Mouse (Mus musculus) Patski (cell line): ENCODE data around the gene 6330409D20Rik. TPM values are rescaled to one million over a fixed set of nuclear protein-coding genes. Genes with fewer than 3 reads are reported as not detected.
A peak's percentile ranks its signal among the peaks of the same experiment; 100 is the strongest.

Source experiments
- ATAC-seq: fragments of 100-300 bp; one replicate; pipeline ENCODE4 v1.8.0; 2021
- CTCF ChIA-PET: fragments of 350-600 bp; sonication (Branson Sonifier 250); formaldehyde crosslinking; loops from one replicate; lab custom pipeline; 2022; ENCODE audit warnings: inconsistent platforms; lab: Charles Lee
- POLR2A ChIA-PET: fragments of 350-600 bp; sonication (Branson Sonifier 250); formaldehyde crosslinking; loops from one replicate; lab custom pipeline; 2022; ENCODE audit warnings: antibody characterized with exemption, inconsistent platforms; lab: Charles Lee
- DNase-seq: peaks from one replicate; pipeline ENCODE4 v3.0.0-alpha.2; 2011; ENCODE audit warnings: low read depth, low spot score
- H3K27me3 ChIP-seq: fragments of 371-371 bp; one replicate; pipeline ENCODE4 v1.5.1; 2021
- CTCF ChIP-seq: fragments of 100-300 bp; IDR thresholded peaks from one replicate; pipeline ENCODE4 v1.5.1; 2021
- in situ Hi-C: fragments of 300-500 bp; cut with MboI; formaldehyde crosslinking; loops from 3 replicates; pipeline ENCODE4 v1.11.1; 2018; ENCODE audit warnings: low pct_unique_long_range_greater_than_20kb, mixed read lengths
- polyA plus RNA-seq: library from polyadenylated mRNA; unstranded; gene quantifications from one replicate; pipeline ENCODE4 v1.2.3, GENCODE M21; 2021

The 6330409D20Rik gene
- polyA plus RNA-seq, 1 experiment from 2014 or later = not detected

- no peaks in the 10 kb centered on the region for H3K27me3 ChIP-seq
- DNase-seq (no peak), ATAC-seq (no peak)
- POLR2A ChIA-PET = no interaction called here
- in situ Hi-C loops = no loop called here
- no peak for TF ChIP-seq CTCF
- CTCF ChIA-PET = interaction anchor here (1.4 kb wide), 1 partner anchor 15 kb away, joined by 3 read pairs; no protein-coding TSS in a partner anchor
Measured at GRCm38 (mm10) chr2:32729547-32729946, 11.3 kb downstream of the 6330409D20Rik start.

DNA sequence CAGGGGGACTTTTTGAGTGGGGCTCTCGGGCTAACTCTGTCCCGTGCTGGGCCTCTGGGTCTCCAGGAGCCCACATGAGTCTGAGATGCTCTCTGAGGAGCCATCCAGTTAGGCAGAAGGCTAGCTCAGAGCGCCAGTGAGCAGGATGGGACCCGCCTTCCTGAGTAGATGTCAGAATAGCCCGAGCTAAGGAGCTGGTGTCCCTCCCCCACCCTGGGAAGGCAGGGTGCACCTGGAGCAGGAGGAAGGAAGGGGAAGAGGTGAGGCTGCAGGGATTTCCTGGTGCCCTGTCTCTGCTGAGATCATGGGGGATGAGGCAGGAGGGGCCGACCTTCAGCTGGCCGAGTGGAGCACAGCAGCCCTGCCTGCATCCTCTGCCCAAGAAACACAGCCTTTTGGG is 12.4 kb downstream of the 6330409D20Rik start:
- ATAC-seq (no peak), DNase-seq (no peak)
- in situ Hi-C loops = no loop called here
- ChIA-PET POLR2A (no interaction called here), CTCF (interaction anchor here (1.0 to 2.1 kb wide), 3 partner anchors 12 to 29 kb away, joined by 3 to 8 read pairs (median 3); partner anchors contain the start of gene Tor2a)
- H3K27me3 ChIP-seq = no peaks in the 10 kb centered on the region
- TF ChIP-seq CTCF = no peak

GRCm38 (mm10) chr2:32727435-32727834 is 13.4 kb downstream of the 6330409D20Rik start:
- ChIA-PET CTCF (interaction anchor here (1.0 to 2.1 kb wide), 3 partner anchors 11 to 30 kb away, joined by 3 to 8 read pairs (median 4); partner anchors contain the start of gene Tor2a), POLR2A (interaction anchor here (0.6 kb wide), 1 partner anchor 318 kb away, joined by 3 read pairs; no protein-coding TSS in a partner anchor)
- no peak for TF ChIP-seq CTCF
- in situ Hi-C loops = no loop called here
- H3K27me3 ChIP-seq = no peaks in the 10 kb centered on the region
- peak; percentile 79 for ATAC-seq
- no peak for DNase-seq

DNA sequence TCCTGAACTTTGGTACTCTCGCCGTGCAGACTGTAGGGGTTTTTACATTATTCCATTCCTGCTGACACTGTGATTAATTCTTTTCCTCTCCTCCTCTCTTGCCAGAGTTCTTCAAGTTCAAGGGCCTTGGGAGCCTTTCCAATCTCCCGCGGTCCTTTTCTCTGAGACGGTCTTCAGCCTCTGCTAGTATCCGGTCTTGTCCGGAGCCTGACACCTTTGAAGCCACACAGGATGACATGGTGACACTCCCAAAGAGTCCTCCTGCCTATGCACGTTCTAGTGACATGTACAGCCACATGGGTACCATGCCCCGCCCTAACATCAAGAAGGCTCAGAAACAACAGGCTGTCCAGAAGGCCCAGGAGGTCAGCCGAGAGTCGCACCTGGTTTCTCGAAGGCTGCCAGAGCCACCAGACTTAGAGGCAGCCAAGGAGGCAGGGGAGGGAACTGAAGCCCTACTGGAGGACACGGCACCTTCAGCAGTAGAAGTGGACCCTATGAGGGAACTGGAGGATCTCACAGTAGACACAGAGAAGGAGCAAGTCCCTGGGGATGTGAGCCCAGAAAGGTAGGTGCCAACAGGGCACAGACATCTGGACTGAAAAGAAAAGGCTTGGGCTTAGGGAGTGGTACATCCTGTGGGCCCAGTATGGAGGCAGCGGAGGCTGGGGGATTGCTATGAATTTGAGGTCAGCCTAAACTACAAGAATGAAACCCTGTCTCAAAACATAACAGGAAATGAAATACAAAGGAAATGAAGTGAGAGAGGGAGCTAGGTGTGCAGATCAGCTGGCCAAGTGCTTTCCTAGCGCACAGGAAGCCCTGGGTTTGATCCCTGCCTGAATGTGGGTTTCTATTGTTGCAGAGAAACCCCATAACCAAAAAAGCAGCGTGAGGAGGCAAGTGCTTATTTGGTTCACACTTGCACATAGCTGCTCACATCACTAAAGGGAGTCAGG is 15.7 kb downstream of the 6330409D20Rik start:
- no peaks in the 10 kb centered on the region for H3K27me3 ChIP-seq
- TF ChIP-seq CTCF = no peak
- POLR2A ChIA-PET = no interaction called here
- in situ Hi-C loops = no loop called here
- CTCF ChIA-PET = no interaction called here
- ATAC-seq (no peak), DNase-seq (no peak)

DNA sequence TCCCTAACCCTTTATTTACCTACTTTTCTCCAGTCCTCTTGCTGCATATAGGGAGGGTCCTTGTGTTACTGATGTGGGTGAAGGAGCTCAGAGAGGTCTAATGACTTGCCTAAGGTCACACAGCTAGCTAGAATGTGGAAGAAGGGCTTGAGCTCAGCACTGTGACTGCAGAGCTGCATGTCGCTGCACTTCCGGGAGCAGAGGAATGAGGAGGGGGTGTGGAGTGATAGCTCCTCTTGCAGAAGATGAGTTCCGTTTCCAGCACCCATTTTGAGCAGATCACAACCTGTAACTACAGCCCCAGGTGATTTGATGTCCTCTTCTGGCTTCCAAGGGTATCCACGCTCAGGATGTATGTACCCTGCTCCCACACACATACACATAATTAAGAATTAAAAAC is 16.7 kb downstream of the 6330409D20Rik start:
- in situ Hi-C loops = no loop called here
- no peak for ATAC-seq
- POLR2A ChIA-PET = no interaction called here
- no peaks in the 10 kb centered on the region for H3K27me3 ChIP-seq
- CTCF ChIA-PET = interaction anchor here (1.2 kb wide), 1 partner anchor 24 kb away, joined by 3 read pairs; no protein-coding TSS in a partner anchor
- no peak for DNase-seq
- no peak for TF ChIP-seq CTCF

GRCm38 (mm10) chr2:32722581-32722980 is 18.2 kb downstream of the 6330409D20Rik start:
- TF ChIP-seq CTCF = no peak
- ATAC-seq (no peak), DNase-seq (no peak)
- ChIA-PET POLR2A (no interaction called here), CTCF (no interaction called here)
- in situ Hi-C loops = no loop called here
- H3K27me3 ChIP-seq = no peaks in the 10 kb centered on the region

- DNase-seq (no peak), ATAC-seq (no peak)
- TF ChIP-seq CTCF = no peak
- CTCF ChIA-PET = no interaction called here
- in situ Hi-C loops = no loop called here
- H3K27me3 ChIP-seq = no peaks in the 10 kb centered on the region
- POLR2A ChIA-PET = no interaction called here
Measured at GRCm38 (mm10) chr2:32722046-32722445, 18.8 kb downstream of the 6330409D20Rik start.

DNA sequence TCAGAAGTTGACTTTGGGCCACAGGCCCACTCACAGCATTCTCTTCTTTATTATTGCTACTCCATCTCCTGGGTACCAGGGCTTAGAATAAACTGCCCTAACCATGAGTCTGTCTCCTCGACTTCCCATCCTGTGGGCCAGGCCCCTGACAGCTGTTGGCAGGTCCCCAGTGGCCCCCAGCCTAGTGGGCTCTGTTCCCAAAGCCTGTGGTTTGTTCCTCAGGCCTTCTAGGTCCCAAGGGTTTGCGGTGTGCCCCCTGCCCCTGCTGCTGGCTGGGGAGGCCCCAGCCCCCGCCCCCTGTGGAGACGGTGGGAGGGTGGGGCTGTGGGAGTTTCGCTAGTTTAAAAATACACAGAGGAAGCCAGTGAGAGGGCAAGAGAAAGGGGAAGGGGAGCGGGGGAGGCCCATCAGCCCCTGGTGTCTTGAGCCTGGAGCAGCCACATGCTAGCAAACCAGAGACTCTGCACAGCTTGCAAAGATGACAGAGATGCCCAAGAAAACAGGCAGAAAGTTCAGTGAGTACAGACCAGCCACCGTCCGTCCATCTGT is 20.1 kb downstream of the 6330409D20Rik start, which contains the start of gene Sh2d3c:
Gene Sh2d3c, plus strand, starts transcription at position 375 of the 549 bp plus-strand sequence.
- in situ Hi-C loops = no loop called here
- ChIA-PET CTCF (no interaction called here), POLR2A (no interaction called here)
- ATAC-seq = no peak
- no peak for DNase-seq
- TF ChIP-seq CTCF = no peak
- no peaks in the 10 kb centered on the region for H3K27me3 ChIP-seq

DNA sequence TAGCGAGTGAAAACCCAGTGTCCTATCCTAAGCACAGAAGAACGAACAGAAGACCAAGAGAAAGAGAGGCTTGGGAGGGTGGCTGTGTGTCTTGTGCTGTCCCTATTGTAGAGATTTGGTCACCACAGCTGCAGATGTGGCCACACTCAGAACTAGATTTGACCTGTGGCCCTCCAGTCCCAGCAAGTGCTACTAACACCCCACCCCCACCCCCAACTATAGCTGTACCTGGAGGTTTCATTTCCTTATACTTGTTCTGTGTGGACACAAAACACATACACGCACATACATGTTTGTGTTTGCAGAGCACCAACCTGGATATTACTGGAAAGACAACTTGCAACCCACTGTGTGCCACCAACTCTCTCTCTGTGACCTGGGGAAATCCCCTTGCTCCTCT is 20.8 kb downstream of the 6330409D20Rik start:
- no peak for ATAC-seq
- no peaks in the 10 kb centered on the region for H3K27me3 ChIP-seq
- CTCF ChIA-PET = no interaction called here
- POLR2A ChIA-PET = no interaction called here
- no peak for TF ChIP-seq CTCF
- in situ Hi-C loops = no loop called here
- DNase-seq = no peak

DNA sequence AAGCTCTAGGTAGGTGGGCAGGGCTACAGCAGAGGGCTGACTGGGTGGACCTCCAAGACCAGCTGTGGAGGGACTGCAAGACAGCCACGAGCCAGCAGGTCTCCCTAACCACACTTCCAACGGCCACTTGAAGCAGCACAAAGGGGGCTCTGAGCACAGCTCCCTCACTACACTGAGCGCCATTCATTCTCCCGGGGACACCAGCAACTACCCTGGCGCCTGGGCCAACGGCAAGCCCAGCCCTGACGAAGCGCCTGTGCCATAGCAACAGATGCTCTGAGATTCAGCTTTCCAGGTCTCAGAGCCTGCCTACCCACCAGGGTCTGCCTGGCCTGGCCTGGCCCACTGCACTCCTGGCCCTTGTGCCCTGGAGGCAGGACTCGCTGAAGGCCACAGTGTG is 22.1 kb downstream of the 6330409D20Rik start:
- DNase-seq = no peak
- TF ChIP-seq CTCF = no peak
- ChIA-PET POLR2A (no interaction called here), CTCF (no interaction called here)
- no peaks in the 10 kb centered on the region for H3K27me3 ChIP-seq
- in situ Hi-C loops = no loop called here
- ATAC-seq = peak; percentile 14
